ENCODE assay signal across 23 mouse cellular contexts in the genomic region with DNA sequence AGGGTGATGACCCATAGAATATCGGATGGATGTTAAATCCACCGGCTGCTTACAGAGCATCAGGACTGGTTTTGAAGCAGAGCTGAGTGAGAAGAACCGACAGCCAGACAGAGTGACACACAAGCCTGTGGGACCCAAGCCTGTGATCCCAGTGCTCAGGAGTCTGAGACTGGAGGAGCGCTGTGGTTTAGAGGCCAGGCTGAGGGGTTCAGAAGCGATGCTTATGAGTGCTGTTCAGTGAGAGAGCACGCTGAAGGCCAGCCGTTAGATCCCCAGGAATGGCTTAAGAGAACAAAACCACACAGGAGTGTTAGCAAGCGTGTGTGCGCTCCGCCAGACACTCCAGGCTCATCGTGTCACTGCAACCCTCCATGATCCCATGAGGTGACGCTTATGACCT. TPM values are rescaled to one million over a fixed set of nuclear protein-coding genes. Genes with fewer than 3 reads are reported as not detected.
"Had no signal": no experiment of that assay in that cellular context is flagged by ENCODE, and none has a peak within 500 bp of the region (broad histone marks: within the 10 kb centered on the region; RNA-seq: fewer than 3 reads in every experiment).

No protein-coding gene starts in this region.

- ATAC-seq: liver, embryonic 12.5 days had no signal

- H3K4me1 ChIP-seq: liver, embryonic 12.5 days; liver, embryonic 15.5 days had no signal

- H3K4me3 ChIP-seq: kidney, embryonic 15.5 days; left cerebral cortex, adult 2 months; limb, embryonic 13.5 days; liver, embryonic 12.5 days; liver, embryonic 15.5 days; lung, embryonic 15.5 days; megakaryocyte, embryonic 14.5 days; midbrain, embryonic 10.5 days; neural tube, embryonic 12.5 days had no signal

- H3K36me3 ChIP-seq: kidney, embryonic 15.5 days; limb, embryonic 13.5 days; liver, embryonic 12.5 days; liver, embryonic 15.5 days; lung, embryonic 15.5 days; midbrain, embryonic 10.5 days; neural tube, embryonic 12.5 days had no signal

- H3K9ac ChIP-seq: kidney, embryonic 15.5 days; limb, embryonic 13.5 days; liver, embryonic 12.5 days; liver, embryonic 15.5 days; lung, embryonic 15.5 days; neural tube, embryonic 12.5 days had no signal

- H3K9me3 ChIP-seq: kidney, embryonic 15.5 days; limb, embryonic 13.5 days; liver, embryonic 15.5 days; lung, embryonic 15.5 days; midbrain, embryonic 10.5 days; neural tube, embryonic 12.5 days had no signal

- H3K27me3 ChIP-seq: kidney, embryonic 15.5 days; limb, embryonic 13.5 days; lung, embryonic 15.5 days; neural tube, embryonic 12.5 days had no signal

- H3K27ac ChIP-seq: kidney, embryonic 15.5 days; left cerebral cortex, adult 2 months; limb, embryonic 13.5 days; liver, embryonic 12.5 days; liver, embryonic 15.5 days; lung, embryonic 15.5 days; midbrain, embryonic 10.5 days; neural tube, embryonic 12.5 days had no signal

- H3K4me2 ChIP-seq: kidney, embryonic 15.5 days; limb, embryonic 13.5 days; liver, embryonic 12.5 days; liver, embryonic 15.5 days; lung, embryonic 15.5 days; neural tube, embryonic 12.5 days had no signal

- DNase-seq: kidney, adult 11 months; kidney, adult 8-10 months; kidney, postnatal 10 days; kidney, postnatal 36 days; layer of hippocampus, postnatal 36 days; liver; lung, adult 18-20 months; lung, postnatal 10 days; lung, postnatal 36 days; midbrain, embryonic 14.5 days; thymus, adult 18-20 months; thymus, postnatal 4 days had no signal

RNA-seq across cellular contexts. Expression of gene Slc4a1, which starts 23.3 kb away (rescaled TPM):
- polyA plus RNA-seq: small intestine, adult 2 months; testis, adult 2 months had no signal
